Mouse (Mus musculus): ENCODE data around the gene Phospho1. TPM values are rescaled to one million over a fixed set of nuclear protein-coding genes. Genes with fewer than 3 reads are reported as not detected.
A peak's percentile ranks its signal among the peaks of the same experiment; 100 is the strongest.

Gene Phospho1
- total RNA-seq, 2 experiments from 2014 or later: 204 to 243 TPM

DNA sequence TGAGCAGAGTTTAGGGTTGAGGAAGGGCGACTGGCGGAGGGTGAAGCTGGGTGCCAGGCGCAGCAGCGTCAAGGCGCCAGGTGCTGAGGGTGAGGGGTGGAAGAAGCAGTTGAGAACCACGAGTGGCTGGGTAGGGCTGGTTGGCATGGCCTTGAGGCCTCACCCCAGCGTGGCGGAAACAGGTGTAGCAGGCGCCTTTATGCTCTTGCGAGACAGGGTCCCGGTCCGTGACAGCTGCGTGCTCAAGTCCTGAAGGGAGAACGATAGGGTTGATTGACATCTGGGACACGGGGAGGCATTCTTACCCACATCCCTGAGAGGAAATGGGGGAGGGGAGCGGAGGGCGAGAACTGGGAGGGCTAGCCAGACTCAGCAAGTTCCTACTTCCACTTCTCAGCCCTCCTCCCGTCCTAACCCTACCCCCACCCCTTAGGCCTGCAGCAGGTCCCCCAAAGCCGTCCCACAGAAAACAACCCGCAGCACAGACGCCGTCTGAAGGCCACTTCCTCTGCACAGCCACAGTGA lies 9.9 kb downstream of the Phospho1 start:
- DNase-seq: peak; percentile 37

DNA sequence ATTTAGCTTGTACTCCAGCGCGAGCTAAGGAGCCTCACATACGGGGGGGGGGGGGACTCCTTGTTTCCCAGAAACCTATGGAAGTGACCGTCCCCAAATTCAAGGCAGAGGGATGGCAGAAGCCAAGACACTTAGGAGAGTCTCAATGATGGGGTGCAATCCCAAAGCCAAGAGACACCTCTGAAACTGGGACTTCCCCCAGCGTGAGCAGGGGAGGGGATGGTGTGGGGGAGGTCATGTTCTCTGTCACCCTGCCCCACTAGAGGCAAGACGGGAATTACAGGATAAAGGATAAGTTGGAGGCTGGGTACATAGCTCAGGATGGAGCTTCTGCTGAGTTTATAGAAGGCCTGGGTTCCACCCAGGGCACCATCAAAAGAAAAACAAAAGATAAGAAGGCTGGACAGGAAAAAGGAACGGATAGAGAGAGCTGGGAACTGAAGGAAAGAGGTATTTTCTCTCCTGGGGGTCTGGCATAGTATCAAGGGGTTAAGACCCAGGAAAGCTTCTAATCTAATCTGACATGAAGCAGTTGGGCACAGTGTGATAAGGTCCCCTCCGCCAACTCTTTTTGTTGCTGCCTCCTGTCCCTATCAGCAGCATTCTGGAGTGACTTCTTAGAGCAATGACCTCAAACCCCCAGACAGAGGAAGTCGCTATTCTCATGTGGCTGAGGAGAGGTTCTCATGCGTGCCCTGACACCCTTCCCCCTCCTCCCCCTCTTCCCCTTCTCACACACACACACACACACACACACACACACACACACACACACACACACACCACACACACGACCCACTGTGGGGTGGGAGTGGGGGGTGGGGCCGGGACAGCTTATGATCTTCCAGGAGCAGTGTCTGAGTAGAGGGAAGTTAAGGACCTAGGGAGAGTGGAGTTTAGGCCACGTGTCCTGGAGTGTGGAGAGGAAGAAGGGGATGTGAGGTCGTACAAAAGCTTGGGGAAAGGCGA lies 10.7 kb downstream of the Phospho1 start:
- no peak for DNase-seq

DNA sequence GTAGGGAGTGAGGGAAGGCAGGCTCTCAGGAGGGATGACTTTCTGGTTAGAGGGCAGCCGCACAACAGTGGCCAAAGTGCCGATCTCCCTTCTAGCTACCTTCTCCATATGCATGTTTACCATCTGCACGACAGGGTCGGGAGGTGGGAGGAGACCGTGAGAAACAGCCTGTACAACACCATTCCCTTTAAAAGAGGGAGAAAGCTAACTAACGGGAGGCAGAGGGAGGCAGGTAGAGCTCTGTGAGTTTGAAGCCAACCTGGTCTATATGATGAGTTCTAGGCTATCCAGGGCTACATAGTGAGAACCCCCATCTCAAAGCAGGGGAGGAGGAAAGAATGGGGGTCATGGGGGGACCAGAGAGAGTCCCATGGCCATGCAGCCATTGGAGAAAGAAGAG lies 11.5 kb downstream of the Phospho1 start:
- no peak for DNase-seq

DNA sequence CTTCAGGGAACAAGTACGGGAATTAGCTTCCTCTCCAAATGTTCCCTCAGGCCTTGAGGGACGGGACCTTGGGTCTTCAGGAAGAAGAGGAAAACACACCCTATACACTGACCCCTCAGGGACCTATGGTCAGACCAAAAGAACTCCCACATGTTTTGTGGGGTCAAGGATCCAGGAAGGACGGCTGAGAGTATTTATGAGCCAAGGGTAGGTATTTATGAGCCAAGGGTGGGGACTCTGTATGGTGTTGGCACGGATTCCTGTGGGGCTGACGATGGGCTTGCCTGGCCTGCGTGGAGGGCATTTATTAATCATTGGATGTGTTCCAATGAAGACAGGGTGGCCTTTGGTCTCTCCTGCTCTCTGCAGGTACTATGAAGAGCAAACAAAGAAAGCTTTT lies 12.1 kb downstream of the Phospho1 start:
- no peak for DNase-seq

DNA sequence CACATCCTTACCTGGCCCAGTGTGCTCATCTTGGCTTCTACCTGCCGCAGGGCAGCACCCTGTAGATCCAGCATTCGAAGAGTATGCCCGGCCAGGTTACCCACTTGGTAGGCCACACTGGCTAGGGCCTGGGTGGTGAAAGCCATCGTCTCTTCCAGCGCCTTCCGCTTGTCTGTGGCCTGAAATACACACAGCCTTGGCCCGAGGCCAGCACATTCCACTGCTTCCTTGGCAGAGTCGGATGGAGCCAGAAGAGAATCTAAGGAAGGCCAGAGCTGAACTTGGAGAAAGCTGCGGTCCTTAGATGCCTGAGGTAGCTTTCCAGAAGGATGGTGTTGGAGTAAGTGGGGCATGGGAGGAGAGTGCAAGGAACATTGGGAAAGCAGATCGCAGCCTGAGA lies 12.8 kb downstream of the Phospho1 start, which contains the start of gene Gngt2:
Gene Gngt2, plus strand, starts transcription at position 158 of the 400 bp plus-strand sequence.
- peak; percentile 91 for DNase-seq

DNA sequence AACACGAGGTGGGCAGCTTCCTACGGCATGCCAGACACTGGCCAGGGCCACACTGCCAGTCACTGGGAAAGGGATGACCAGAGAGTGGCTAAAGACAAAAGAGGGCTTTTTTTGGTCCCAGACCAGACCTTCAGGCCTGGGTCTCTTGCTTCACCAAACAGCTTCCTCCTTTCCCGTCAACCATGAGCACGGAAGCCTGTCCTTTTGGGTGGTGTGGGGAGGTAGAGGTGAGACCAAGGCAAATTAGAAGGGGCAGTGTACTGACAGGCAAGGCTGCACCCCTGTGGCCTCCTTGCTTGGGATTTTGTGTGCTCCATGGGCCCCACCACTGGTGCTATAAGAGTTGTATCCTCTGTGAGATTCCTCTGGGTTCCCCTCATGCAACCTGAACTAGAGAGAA lies 14.3 kb downstream of the Phospho1 start:
- DNase-seq: no peak

DNA sequence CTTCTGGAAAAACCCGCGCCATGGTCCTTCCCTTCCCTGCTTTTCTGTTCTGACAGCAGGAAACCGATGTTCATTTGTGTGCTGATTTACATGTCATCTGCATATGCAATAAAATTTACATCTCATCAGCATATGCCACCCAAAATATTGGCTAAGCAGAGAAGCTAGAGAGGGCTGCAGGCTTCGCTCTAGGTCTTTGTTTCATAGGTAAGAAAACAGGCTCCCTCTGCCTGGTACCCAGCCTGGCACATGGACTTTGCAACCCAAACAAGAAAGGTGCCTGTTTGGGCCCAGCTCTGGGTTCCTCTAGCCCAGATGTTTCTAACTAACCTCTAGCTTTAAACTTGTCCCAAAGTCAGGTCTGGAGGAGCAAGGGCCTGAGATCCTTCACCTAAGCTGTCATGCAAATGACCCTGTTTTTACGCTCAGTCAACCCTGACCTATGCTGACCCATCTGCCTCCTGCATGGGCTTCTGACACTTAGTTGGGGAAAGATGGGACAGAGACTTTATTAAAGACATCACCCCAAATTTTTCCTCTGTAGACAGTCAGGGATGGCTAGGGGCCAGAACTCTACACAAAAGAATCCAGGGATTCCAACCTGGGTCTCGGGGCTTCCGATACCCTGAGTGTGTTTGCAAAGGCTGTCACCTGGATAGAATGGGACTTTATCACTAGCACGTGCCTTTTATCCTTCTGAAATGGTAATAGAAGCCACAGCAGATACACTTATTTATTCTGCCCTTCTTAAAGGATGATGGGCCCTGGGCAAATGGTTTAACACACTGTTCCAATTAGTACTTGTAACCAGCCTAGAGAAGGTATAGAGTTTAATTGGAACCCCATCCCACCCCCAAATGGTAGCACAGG lies 14.9 kb downstream of the Phospho1 start:
- no peak for DNase-seq

DNA sequence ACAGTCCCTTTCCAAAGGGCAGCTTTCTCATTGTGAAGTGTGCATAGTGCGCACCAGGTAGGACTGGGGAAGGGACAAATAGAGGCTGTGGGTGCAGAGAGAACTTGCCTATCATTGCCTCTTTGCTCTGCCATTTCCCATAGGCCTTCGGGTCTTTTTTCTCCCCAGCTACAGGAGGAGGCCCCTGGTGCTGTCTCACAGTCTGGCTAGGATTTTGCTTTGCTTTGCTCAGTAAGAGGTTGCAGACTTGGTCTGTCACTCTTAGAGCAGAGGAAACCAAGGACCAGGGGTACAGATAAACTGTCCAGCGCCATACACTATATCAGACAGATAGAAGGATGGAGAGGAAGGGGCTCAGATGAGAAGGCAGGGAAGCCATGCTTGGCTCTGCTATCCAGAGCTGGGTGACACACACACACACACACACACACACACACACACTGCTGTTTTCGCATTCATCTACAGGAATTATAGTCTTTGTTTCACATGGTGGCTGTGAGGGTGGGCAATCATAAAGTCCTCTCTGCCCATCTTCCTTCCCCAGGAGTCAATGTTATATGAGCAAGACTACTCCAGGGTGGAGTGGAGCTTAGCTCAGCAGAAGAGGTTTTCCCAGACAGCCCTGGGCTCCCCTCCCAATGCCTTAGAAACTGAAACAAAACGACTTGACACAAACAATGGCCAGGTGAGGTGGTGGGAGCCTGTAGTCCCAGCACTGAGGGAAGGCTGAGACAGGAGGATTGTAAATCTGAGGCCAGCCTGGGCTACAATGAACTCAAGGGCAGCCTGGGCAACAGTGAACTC lies 16.6 kb downstream of the Phospho1 start:
- no peak for DNase-seq

DNA sequence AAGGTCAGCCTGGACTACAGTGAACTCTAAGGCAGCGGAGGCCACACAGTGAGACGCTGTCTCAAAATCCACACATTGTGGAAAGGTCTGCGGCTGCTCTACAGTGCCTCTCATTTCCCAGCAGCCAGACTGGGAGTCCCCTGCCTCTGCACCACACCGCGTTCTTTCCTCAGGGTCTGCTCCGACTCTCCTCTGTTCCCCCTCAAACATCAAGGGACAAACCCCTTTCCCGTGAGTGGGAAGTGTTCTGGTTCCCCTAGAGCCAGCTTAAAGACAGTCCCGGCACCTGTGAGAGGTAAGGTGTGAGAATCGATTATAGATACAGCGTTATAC lies 17.2 kb downstream of the Phospho1 start:
- no peak for DNase-seq

DNA sequence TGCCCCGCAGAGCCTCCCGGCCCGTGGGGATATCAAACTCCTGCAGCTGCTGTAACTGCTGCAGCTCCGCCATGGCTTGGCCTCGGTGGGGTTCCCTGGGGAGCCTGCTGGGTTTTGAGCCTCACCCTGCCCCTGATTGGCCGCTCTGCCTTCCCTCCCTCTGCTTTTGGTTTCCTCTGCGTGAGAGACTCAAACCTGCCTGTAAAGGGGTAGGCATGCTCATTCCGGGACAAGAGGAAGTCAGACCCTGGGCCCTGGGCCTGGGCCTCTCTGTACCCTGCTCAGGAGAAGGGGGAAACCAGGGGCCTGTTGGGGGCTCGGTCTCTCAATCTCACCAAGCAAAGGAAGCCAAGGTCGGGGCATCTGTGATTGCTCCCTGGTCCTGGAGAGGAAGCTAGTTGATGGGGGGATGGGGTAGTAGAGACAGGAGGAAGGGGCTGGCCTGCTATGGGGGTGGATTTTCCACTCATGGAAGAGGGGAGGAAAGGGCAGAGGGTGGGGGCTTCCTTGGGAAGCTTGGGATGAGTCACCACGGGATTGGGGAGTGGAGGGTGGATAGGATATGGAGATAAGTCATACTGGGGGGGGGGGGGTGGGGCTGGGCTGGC lies 17.9 kb downstream of the Phospho1 start, which contains the start of gene Abi3:
Gene Abi3, minus strand, starts transcription at position 403 of the 608 bp plus-strand sequence.
- peak; percentile 66 for DNase-seq

DNA sequence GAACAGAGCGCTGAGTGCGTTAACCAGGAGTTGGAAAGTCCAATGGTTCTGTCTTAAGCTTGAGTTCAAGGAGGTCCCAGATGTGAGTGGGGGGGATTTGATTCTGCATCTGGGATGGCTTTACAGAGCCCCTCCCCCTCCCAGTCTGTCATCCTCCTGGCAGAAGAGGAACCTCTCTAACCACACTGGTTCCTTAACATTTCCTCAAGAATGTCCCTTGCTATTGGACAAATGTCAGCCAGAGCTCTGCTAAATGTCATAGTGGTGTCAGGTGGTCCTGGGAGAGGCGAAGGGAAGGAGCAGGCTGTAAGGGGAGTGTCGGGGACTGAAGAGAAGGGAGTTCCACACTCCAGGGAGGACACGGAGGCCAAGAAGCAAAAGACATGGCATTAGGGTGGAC lies 18.7 kb downstream of the Phospho1 start:
- DNase-seq: no peak

DNA sequence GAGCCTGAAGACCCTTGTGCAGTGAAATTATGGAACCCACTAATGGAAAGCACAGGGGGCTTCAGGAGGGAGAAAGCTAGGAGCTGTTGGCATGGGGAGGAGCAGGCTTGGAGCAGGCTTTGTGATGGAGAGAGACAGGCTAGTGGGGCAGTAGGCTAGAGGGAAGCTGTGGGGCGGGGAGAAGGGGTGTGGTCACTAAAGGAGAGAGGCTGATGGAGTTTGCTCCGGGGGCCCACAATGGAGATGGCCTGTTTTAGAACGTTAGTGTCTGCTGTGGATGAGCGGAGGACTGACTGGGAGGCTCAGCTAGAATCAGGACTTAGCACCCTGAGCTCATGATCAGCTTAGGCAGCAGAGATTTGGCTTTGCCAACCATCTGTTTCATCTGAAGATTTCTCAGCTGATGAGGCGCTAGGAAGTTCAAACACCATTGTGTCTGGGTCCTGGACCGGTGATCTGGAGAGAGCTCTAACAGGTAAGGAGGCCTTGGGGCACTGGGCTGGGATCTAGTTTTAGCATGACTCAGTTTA lies 19.2 kb downstream of the Phospho1 start:
- DNase-seq: no peak

DNA sequence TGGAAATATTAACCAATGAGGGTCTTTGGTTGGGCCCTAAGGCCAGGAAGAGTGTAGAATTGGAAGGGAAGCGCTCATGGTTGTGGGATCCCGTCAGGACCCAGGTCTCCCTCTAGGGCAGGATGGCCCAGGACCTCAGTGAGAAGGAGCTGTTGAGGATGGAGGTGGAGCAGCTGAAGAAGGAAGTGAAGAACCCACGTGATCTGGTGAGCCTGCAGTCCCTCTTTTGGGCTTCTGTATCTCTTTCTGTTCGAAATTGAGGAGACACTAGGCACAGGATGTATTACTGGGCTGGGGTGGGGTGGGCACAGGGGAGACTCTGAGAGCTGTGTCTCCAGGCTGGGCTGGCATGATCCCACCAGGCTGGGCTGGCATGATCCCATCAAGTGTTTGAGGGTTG lies 20.6 kb downstream of the Phospho1 start:
- DNase-seq: no peak

DNA sequence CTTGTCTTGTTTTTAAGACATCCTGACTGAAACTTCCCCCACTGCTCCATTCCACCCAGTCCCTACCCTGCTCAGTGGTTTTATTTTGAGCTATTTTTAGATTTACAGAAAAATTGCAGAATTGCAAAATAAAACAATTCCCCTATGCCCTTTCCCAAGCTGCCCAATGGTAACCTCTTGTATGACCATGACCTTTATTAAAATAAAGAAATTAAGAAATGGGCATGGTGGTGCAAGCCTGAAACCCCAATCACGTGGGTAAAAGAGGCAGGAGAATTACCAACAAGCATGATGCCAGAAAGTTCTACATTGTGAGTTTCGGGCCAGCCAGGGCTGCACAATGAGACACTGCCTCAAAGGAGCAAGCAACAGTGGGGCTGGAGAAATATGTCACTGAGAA lies 26.6 kb downstream of the Phospho1 start:
- DNase-seq: peak; percentile 42

DNA sequence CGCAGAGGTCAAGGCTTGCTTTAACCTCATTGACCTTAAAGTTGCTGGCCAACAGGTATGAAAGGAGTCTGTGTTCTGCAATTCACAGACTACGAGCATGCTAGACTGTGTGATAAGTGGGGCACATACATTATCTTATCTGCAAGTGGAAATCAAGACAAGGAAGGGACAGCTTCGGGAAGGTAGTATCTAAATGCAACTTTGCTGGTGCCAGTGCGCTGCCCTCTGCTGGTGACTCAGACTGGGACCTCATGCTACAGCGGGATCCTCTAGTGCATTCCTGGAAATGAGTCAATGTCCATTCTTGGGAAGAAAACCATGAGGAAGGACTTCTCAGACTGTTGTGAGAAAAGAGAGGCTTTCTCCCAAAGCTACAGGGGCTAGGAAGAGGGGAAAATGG lies 29.4 kb downstream of the Phospho1 start:
- DNase-seq: peak; percentile 83

DNA sequence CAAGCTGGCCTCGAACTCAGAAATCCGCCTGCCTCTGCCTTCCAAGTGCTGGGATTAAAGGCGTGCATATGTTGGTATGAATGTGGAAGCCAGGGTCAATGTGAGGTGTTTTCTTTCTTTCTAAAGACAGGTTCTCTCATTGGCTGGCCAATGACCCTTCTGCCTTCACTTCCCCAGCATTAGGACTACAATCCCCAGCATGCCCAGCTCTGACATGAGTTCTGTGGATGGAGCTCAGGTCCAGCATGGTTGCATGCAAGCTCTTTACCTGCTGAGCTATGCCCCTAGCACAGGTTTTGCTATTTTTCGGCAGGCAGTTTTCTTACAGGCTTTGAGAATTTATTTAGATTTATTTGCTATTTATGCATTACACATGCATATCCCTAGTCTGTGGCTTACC lies 33.0 kb downstream of the Phospho1 start:
- no peak for DNase-seq

DNA sequence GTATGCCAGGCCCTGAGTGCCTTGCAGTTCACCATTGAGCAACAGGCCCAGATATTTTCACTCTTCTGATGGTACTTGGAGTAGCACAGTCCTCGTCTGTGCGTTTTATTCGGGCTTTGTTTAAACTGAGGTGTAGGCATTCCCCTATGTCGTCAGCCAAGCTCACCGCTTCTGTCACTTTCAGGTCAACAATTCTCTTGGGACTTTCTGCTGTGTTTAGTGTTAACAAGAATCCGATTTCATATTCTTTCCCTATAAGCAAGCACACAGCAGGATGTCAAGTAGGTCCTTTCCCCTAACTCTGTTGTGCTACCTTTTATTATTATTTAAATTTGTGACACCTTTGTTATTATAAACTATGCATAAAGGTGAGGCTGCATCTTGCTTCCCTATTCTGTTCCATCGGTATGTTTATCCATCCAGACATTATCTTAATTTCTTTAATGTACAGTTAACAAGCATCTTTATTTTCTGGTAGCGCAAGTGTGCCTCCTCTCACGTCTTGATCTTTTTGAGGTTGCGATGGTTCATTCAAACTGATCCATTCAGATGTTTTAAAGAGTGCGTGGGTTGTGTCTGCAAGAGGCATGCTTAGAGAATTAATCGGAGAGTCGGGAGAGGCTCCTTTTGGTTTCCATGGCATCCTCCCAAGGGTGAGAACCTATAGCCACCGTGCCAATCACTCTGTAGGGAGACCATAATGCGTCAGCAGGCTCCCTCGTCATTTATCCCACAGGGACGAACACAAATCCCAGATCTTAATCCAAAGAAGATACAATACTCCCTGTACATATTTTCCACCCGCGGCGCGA lies 33.6 kb downstream of the Phospho1 start:
- no peak for DNase-seq

DNA sequence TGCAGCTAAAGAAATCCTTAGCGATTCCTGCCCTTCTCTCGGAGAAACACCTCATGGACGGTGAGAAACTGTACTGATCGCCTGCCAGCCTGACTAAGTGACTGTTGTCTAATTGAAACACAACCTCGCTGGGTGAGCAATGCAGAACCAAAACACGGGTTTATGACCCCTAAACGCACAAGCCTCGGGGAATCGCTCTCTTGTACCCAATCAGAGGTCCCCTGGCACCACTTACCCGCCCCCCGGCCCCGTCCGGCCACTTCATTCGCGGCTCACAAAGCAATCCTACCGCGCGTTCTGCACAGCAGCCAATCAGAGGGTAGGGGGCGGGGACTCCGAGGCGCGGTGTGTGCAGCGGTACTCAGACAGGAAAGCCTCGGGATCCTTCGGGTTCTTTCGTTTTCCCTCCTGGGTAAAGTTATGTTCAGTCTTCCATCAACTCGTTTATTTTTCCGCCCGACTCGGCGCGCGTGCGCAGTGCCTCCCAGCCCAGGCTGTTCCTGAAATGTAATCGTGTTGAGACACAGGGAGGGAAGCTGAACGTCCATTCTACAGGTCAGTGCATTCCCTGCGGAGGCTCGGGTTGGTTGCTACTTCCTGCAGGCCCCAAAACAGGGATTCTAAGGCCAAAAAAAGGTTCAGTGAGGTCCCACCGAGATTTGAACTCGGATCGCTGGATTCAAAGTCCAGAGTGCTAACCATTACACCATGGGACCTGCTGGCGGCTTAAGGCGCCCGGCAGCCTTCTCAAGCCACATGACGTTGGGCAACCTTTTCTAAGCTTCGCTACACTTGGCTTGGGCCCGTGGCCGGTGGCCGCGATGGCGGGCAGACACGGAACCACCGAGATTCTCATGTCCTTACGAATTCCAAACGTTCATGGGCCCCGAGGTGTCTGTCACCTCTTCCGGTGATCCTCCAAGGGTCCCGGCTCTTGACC lies 34.5 kb downstream of the Phospho1 start:
- DNase-seq: peak; percentile 97

DNA sequence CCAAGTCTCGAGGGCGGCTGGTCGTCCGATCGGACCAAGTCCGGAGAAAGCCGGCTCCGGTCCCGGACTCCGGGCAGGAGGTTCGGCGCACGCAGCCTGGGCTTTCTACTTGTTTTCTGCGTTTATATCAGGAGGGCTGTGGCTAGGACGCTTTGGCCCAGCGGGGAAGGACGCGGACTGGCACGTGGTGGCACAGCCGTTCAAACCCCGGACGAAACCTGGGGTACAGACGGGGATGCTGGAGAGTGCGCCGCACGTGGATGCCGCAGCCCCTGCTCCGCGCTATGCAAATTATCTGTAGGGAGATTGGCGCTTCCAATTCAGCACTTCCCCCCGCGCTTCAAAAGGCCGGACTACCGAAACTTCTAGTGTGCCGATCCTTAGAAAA lies 35.2 kb downstream of the Phospho1 start:
- DNase-seq: peak; percentile 81
